Mouse (Mus musculus) thymus, adult 2 months (tissue): ENCODE data around the gene Hils1. TPM values are rescaled to one million over a fixed set of nuclear protein-coding genes. Genes with fewer than 3 reads are reported as not detected.
A peak's percentile ranks its signal among the peaks of the same experiment; 100 is the strongest.

Experiments used
- DNase-seq: peaks from one replicate; pipeline ENCODE4 v3.0.0; 2021
- H3K27ac ChIP-seq: fragments of 200-500 bp; 2 replicates; pipeline ENCODE4 v1.5.1; 2012; ENCODE audit warnings: low read length, control low read depth; ENCODE audit not compliant: control insufficient read depth, insufficient read depth
- H3K27me3 ChIP-seq: fragments of 200-500 bp; 2 replicates; pipeline ENCODE4 v1.6.1; 2012; ENCODE audit warnings: mild to moderate bottlenecking, low read length, moderate library complexity, mixed read lengths; ENCODE audit not compliant: control insufficient read depth, insufficient read depth
- H3K36me3 ChIP-seq: fragments of 200-500 bp; 2 replicates; pipeline ENCODE4 v1.6.1; 2012; ENCODE audit warnings: mild to moderate bottlenecking, low read length, moderate library complexity; ENCODE audit not compliant: control insufficient read depth, insufficient read depth
- H3K4me1 ChIP-seq: fragments of 200-500 bp; replicated peaks from 2 replicates; pipeline ENCODE4 v1.6.1; 2012; ENCODE audit warnings: low read length; ENCODE audit not compliant: control insufficient read depth, insufficient read depth
- H3K4me3 ChIP-seq: fragments of 200-500 bp; 2 replicates; pipeline ENCODE4 v1.5.1; 2012; ENCODE audit warnings: mild to moderate bottlenecking, low read length, control low read depth, moderate library complexity; ENCODE audit not compliant: control insufficient read depth, insufficient read depth
- CTCF ChIP-seq: fragments of 200-500 bp; IDR thresholded peaks from 2 replicates; pipeline ENCODE4 v1.5.1; 2012; ENCODE audit warnings: mild to moderate bottlenecking, control low read depth, low read length, moderate library complexity, borderline replicate concordance; ENCODE audit not compliant: control insufficient read depth, poor library complexity, insufficient read depth; ENCODE audit errors: extremely low read depth
- POLR2A ChIP-seq: fragments of 200-500 bp; IDR thresholded peaks from 2 replicates; pipeline ENCODE4 v1.6.1; 2012; ENCODE audit warnings: mild to moderate bottlenecking, low read length, control low read depth, moderate library complexity; ENCODE audit not compliant: control insufficient read depth, poor library complexity, insufficient read depth; ENCODE audit errors: extremely low read depth
- WGBS: fragments of 180-500 bp; shearing (Covaris S2); methylation state at CpG from one replicate; pipeline ENCODE4 v1.1.7; 2018; 5-methylcytosine and 5-hydroxymethylcytosine counted together
- polyA plus RNA-seq: library from polyadenylated mRNA; depleted of rRNA; stranded (reverse); fragments of >200 nt; gene quantifications from 2 replicates; pipeline ENCODE4 v1.2.3, GENCODE M21; 2012

The Hils1 gene
- polyA plus RNA-seq, 1 experiment: 0.12 TPM

- WGBS: under 1% methylated on average over 66 of the region's 69 CpGs
- TF ChIP-seq POLR2A (peak; percentile 62), CTCF (peak; percentile 85; the same call in 1 of the 2 replicates)
- DNase-seq: peak; percentile 91
- H3K27ac ChIP-seq: peak within 1 kb of the TSS; percentile 68
- H3K4me3 ChIP-seq: peak within 1 kb of the TSS; percentile 81
- H3K4me1 ChIP-seq: peaks cover 70% of the 10 kb centered on the region
- no peaks in the 10 kb centered on the region for H3K36me3 ChIP-seq
- H3K27me3 ChIP-seq: no peaks in the 10 kb centered on the region
Measured at GRCm38 (mm10) chr11:94990749-94991577, 23.6 kb downstream of the Hils1 start, which contains the start of gene Ppp1r9b. TSS of gene Ppp1r9b (plus strand) at chr11:94991035.

DNA sequence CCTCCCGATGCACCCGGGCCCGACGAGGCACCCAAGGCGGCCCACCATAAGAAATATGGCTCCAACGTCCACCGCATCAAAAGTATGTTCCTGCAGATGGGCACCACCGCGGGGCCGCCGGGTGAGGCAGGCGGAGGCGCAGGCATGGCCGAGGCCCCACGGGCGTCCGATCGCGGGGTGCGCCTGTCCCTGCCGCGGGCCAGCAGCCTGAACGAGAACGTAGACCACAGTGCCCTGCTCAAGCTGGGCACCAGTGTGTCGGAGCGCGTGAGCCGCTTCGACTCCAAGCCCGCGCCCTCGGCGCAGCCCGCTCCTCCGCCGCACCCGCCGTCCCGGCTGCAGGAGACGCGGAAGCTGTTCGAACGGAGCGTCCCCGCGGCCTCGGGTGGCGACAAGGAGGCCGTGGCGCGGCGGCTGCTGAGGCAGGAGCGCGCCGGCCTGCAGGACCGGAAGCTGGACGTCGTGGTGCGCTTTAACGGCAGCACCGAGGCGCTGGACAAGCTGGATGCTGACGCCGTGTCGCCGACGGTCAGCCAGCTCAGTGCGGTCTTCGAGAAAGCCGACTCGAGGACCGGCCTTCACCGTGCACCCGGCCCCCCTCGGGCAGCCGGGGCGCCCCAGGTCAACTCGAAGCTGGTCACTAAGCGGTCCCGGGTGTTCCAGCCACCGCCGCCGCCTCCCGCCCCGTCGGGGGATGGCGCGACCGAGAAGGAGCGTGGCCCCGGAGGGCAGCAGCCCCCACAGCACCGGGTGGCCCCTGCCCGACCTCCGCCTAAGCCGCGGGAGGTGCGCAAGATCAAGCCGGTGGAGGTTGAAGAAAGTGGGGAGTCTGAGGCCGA, 24.5 kb downstream of the Hils1 start:
- Histone ChIP-seq H3K4me1 (peaks cover 71% of the 10 kb centered on the region), H3K4me3 (peak overlapping the region; percentile 69), H3K27ac (peak overlapping the region; percentile 59), H3K27me3 (no peaks in the 10 kb centered on the region), H3K36me3 (peaks cover 7% of the 10 kb centered on the region; the same call in 1 of the 2 replicates)
- peak; percentile 65 for DNase-seq
- under 1% methylated on average over 99 of the region's 99 CpGs for WGBS
- TF ChIP-seq CTCF: 0 out of 2 replicates have a peak, but pooled peaks have one; percentile 3
- TF ChIP-seq POLR2A: 0 out of 2 replicates have a peak, but pooled peaks have one; percentile 8

- H3K4me3 ChIP-seq: peak overlapping the region; percentile 69
Measured at GRCm38 (mm10) chr11:94992480-94992753, 25.0 kb downstream of the Hils1 start.

GRCm38 (mm10) chr11:94992754-94993606, 25.6 kb downstream of the Hils1 start:
- peak; percentile 63 for DNase-seq
- Histone ChIP-seq H3K4me3 (peak overlapping the region; percentile 69), H3K36me3 (peaks cover 7% of the 10 kb centered on the region; the same call in 1 of the 2 replicates), H3K27me3 (no peaks in the 10 kb centered on the region), H3K4me1 (peaks cover 71% of the 10 kb centered on the region), H3K27ac (peak overlapping the region; percentile 0; the same call in 1 of the 2 replicates)
- WGBS: 2% methylated on average over 22 of the region's 22 CpGs
- TF ChIP-seq CTCF (no peak), POLR2A (no peak)

More at GRCm38 (mm10) chr11:94992480-94992753, 25.0 kb downstream of the Hils1 start:
- DNase-seq: peak; percentile 37
- TF ChIP-seq POLR2A (no peak), CTCF (no peak)
- Histone ChIP-seq H3K27ac (peak overlapping the region; percentile 0; the same call in 1 of the 2 replicates), H3K36me3 (peaks cover 7% of the 10 kb centered on the region; the same call in 1 of the 2 replicates), H3K27me3 (no peaks in the 10 kb centered on the region), H3K4me1 (peaks cover 71% of the 10 kb centered on the region)
- 0% methylated on average over 20 of the region's 20 CpGs for WGBS

- Histone ChIP-seq H3K36me3 (peaks cover 7% of the 10 kb centered on the region; the same call in 1 of the 2 replicates), H3K4me3 (peak overlapping the region; percentile 69), H3K4me1 (peaks cover 69% of the 10 kb centered on the region), H3K27ac (no peak overlapping the region), H3K27me3 (no peaks in the 10 kb centered on the region)
- WGBS: 39% methylated on average over 10 of the region's 10 CpGs
- TF ChIP-seq CTCF (no peak), POLR2A (no peak)
- DNase-seq: no peak
Measured at GRCm38 (mm10) chr11:94994208-94994814, 26.9 kb downstream of the Hils1 start.
